In the genomic region with DNA sequence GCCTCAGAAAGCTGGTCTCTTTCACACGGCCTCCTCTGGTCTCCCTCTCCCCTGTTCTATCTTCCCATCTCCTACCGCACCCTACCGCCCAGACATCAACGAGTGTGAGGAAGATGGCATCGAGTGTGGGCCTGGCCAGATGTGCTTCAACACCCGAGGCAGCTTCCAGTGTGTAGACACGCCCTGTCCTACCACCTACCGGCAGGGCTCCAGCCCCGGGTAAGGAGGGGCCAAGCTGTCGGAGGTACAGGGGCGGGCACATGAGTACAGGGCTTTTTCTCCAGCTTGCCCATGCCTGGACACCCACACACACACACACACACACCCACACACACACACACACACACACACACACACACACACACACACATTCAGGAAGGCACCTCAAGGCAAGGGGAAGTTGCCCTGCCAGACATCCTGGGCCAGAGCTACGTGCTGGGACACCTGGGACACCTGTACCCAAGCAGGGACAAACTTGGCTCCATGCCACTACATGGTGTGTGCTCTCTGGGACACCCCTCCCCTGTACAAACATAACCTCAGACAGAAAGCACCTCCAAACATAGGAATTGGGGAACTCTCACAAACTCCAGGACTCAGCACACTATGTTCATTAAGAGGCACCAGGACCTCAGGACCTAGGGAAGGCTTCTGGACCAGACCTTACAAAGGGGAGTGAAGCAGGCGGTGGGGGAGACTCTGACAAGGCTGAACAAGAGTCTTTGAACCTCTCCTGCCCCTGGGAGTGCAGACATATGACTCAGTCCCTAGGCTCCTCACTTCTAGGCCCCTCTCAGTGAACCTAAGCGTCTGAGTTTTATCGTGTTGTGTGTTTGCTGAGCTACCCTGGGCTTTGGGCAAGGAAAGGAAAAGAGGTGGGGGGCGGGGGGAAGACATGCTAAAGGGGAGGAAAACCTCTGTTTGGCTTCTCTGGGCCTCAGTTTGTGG, we compare ENCODE assay signal across 7 mouse cellular contexts. TPM values are rescaled to one million over a fixed set of nuclear protein-coding genes. Genes with fewer than 3 reads are reported as not detected.
DNase-seq lines count a peak whose midpoint lies in the region; ATAC-seq lines count a peak whose summit lies in the region.

No protein-coding gene starts in this region.

- peaks cover 13% of the 10 kb centered on the region for H3K4me1 ChIP-seq in forebrain, embryonic 15.5 days
- peaks cover 31% of the 10 kb centered on the region for H3K4me1 ChIP-seq in liver, embryonic 12.5 days

- no peak overlapping the region for H3K27ac ChIP-seq in forebrain, embryonic 15.5 days (replicated peaks)
- peak overlapping the region; percentile 64; the same call in 1 of the 2 replicates for H3K27ac ChIP-seq in liver, embryonic 12.5 days

- H3K4me3 ChIP-seq in forebrain, embryonic 15.5 days: peak overlapping the region; percentile 48; the same call in 1 of the 2 replicates
- H3K4me3 ChIP-seq in liver, embryonic 12.5 days: peak overlapping the region; percentile 47; the same call in 1 of the 2 replicates

- peak; percentile 34 for DNase-seq in thymus, postnatal 4 days
- DNase-seq in thymus, postnatal 36 days: no peak
- DNase-seq in cerebellum, adult 9-10 months: no peak
- DNase-seq in cerebellum, adult 9-11 months: no peak

- 0 out of 2 replicates have a peak overlapping the region, but pooled peaks have one; percentile 55 for H3K9ac ChIP-seq in forebrain, embryonic 15.5 days (replicated peaks)
- H3K9ac ChIP-seq in liver, embryonic 12.5 days: no peak overlapping the region

- 44% methylated on average over 16 of the region's 16 CpGs for WGBS in forebrain, embryonic 15.5 days
- 19% methylated on average over 16 of the region's 16 CpGs for WGBS in liver, embryonic 12.5 days (ENCODE audit: insufficient replicate concordance)

- peaks cover 50% of the 10 kb centered on the region for H3K27me3 ChIP-seq in forebrain, embryonic 15.5 days
- H3K27me3 ChIP-seq in liver, embryonic 12.5 days (replicated peaks): peaks cover 83% of the 10 kb centered on the region

- peak overlapping the region; percentile 82 for H3K4me2 ChIP-seq in forebrain, embryonic 15.5 days (replicated peaks)
- H3K4me2 ChIP-seq in liver, embryonic 12.5 days: peak overlapping the region; percentile 68

- H3K36me3 ChIP-seq in forebrain, embryonic 15.5 days: no peaks in the 10 kb centered on the region
- H3K36me3 ChIP-seq in liver, embryonic 12.5 days: no peaks in the 10 kb centered on the region

- ATAC-seq in forebrain, embryonic 15.5 days (replicated peaks): no peak
- ATAC-seq in liver, embryonic 12.5 days: no peak
- no peak for ATAC-seq in monocyte, adult 5-6 weeks (replicated peaks; ENCODE audit: insufficient number of reproducible peaks, low FRiP score, low TSS enrichment, poor library complexity, severe bottlenecking)

- no peaks in the 10 kb centered on the region for H3K9me3 ChIP-seq in forebrain, embryonic 15.5 days
- no peaks in the 10 kb centered on the region for H3K9me3 ChIP-seq in liver, embryonic 12.5 days (replicated peaks)

RNA-seq across cellular contexts. Expression of a gene that starts 10.7 kb away (rescaled TPM):
- polyA plus RNA-seq in forebrain, embryonic 15.5 days (2015; fragmentation: Nextera tagmentation; extraction: Ambion mirVana): 4.5 and 6.3 TPM in 2 replicates
- polyA plus RNA-seq in liver, embryonic 12.5 days (2016; fragmentation: Nextera tagmentation; extraction: Ambion mirVana): 58.9 and 59.9 TPM in 2 replicates
- 13.5 to 30.9 TPM (median 19.7 TPM) in 3 replicates for total RNA-seq in monocyte, adult 5-6 weeks (2017)
